Mouse (Mus musculus) liver, postnatal 0 days (tissue): ENCODE data around the gene 4933424G06Rik. TPM values are rescaled to one million over a fixed set of nuclear protein-coding genes. Genes with fewer than 3 reads are reported as not detected.

Experiments
- ATAC-seq: fragments of 200-750 bp; cut with Nextera tagmentation; 2 replicates; pipeline ENCODE4 v1.8.0; 2017; ENCODE audit warnings: mild to moderate bottlenecking, moderate library complexity
- DNase-seq: peaks from one replicate; pipeline ENCODE4 v3.0.0-alpha.2; 2016
- H3K27ac ChIP-seq: fragments of 300-500 bp; sonication (generic); 2 replicates; pipeline ENCODE4 v1.5.1; 2014; ENCODE audit warnings: antibody characterized with exemption, moderate library complexity, mild to moderate bottlenecking, low read depth
- H3K27me3 ChIP-seq: fragments of 300-500 bp; sonication (generic); 2 replicates; pipeline ENCODE4 v1.6.1; 2014; ENCODE audit warnings: low read length, control low read depth, mixed read lengths; ENCODE audit not compliant: insufficient read depth
- H3K36me3 ChIP-seq: fragments of 300-500 bp; sonication (generic); replicated peaks from 2 replicates; pipeline ENCODE4 v1.6.1; 2014; ENCODE audit warnings: mild to moderate bottlenecking, control low read depth, low read length, moderate library complexity, mixed read lengths; ENCODE audit not compliant: insufficient read depth
- H3K4me1 ChIP-seq: fragments of 300-500 bp; sonication (generic); 2 replicates; pipeline ENCODE4 v1.6.1; 2014; ENCODE audit warnings: antibody characterized with exemption, mild to moderate bottlenecking, control low read depth; ENCODE audit not compliant: insufficient read depth
- H3K4me2 ChIP-seq: fragments of 300-500 bp; sonication (generic); 2 replicates; pipeline ENCODE4 v1.6.1; 2014; ENCODE audit warnings: low read depth, mild to moderate bottlenecking, low read length, moderate library complexity, mixed read lengths
- H3K4me3 ChIP-seq: fragments of 300-500 bp; sonication (generic); 2 replicates; pipeline ENCODE4 v1.5.1; 2014; ENCODE audit warnings: low read depth, low read length
- H3K9ac ChIP-seq: fragments of 300-500 bp; sonication (generic); replicated peaks from 2 replicates; pipeline ENCODE4 v1.6.1; 2014; ENCODE audit warnings: mild to moderate bottlenecking, moderate library complexity
- H3K9me3 ChIP-seq: fragments of 300-500 bp; sonication (generic); 2 replicates; pipeline ENCODE4 v1.6.1; 2016; ENCODE audit warnings: mild to moderate bottlenecking, control low read depth, low read length, mixed read lengths
- CTCF ChIP-seq: sonication (generic); IDR thresholded peaks from 2 replicates; pipeline ENCODE4 v1.5.1; 2016; ENCODE audit warnings: antibody characterized with exemption, low read depth
- EP300 ChIP-seq: IDR thresholded peaks from 2 replicates; pipeline ENCODE4 v1.6.1; 2016; ENCODE audit warnings: antibody characterized with exemption, low read depth, mild to moderate bottlenecking
- WGBS: fragments of 180-500 bp; shearing (Covaris S2); extraction: QIAGEN DNeasy Blood & Tissue Kit; methylation state at CpG from one replicate; pipeline ENCODE4 v1.1.7; 2014; ENCODE audit not compliant: insufficient replicate concordance; 5-methylcytosine and 5-hydroxymethylcytosine counted together
- polyA plus RNA-seq: library from polyadenylated mRNA; unstranded; fragments of >200 nt; fragmentation: Nextera tagmentation; extraction: Ambion mirVana; gene quantifications from 2 replicates; pipeline ENCODE4 v1.2.1, GENCODE M21; 2015

Gene 4933424G06Rik
- polyA plus RNA-seq, 1 experiment from 2014 or later: not detected

DNA sequence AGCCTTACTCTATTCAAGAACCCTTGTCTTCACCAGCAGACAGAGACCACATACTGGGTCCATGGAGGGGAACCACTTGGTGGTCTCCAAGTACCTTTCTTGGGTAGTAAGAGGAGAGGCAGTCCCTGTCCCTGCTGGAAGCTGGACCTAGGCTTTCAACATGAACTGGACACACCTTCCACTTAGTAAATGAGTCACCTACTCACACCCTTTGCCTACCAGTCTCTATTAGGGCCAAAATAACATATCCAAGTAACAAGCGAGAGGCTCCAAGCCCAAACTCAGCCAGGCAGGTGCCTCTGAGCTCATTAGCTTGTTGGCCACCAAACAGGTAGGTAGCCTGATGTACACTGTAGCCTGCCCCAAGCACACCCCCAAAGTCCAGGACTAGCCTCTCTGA, 1.3 kb upstream of the 4933424G06Rik start:
- DNase-seq: no peak
- peaks cover 24% of the 10 kb centered on the region for H3K36me3 ChIP-seq

DNA sequence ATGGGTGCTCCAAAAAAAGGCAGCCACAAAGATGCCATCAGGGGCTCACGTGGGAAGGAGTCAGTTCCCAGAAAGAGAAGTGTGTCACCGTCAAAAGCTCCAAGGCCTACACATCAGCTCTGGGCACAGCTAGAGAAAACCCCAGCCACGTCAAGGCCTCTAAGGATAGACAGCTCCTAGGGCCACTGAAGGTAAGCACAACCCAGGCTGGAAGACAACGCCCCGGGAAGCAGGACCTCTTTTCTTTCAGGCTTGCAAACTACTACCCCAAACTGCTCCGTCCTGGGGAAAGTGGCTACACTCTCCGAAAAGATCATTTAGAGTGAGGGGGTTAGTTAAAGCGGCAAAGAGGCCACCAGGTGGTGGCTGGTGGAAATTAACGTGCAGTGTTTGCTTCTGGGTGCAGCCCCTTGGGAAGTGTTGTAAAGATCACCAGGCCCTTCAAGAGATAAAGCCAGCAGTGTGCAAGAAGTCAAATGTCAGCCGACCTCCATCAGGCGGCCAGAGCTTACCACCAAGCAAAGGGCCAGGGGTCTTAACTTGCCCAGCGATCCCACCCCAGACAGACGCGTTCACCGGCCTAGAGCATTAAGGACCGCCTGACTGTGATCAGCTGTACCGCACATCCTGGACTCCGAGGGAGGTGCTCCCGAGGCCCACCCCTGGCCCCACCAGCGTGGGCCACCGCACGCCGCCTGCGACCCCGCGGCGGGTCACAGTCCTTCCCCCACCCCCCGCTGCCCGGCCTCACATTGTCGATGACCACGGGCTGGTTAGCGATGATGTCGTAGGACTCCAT, 695 bp upstream of the 4933424G06Rik start:
- peak; percentile 51 for DNase-seq
- Histone ChIP-seq H3K4me2 (peak overlapping the region; percentile 94), H3K36me3 (peaks cover 24% of the 10 kb centered on the region), H3K4me3 (peak overlapping the region; percentile 92), H3K27me3 (no peaks in the 10 kb centered on the region), H3K27ac (peak overlapping the region; percentile 86), H3K4me1 (peaks cover 13% of the 10 kb centered on the region), H3K9ac (peak overlapping the region; percentile 90), H3K9me3 (no peaks in the 10 kb centered on the region)
- ATAC-seq: peak; percentile 52
- TF ChIP-seq EP300: no peak
- peak; percentile 60 for TF ChIP-seq CTCF
- 1% methylated on average over 33 of the region's 33 CpGs for WGBS

More for the DNA sequence above, 1.3 kb upstream of the 4933424G06Rik start:
- 0 out of 2 replicates have a peak, but pooled peaks have one; percentile 9 for ATAC-seq
- 68% methylated on average over 1 of the region's 1 CpGs for WGBS
- peak overlapping the region; percentile 92 for H3K4me3 ChIP-seq
- H3K4me2 ChIP-seq: peak overlapping the region; percentile 94
- peak overlapping the region; percentile 90 for H3K9ac ChIP-seq
- peaks cover 13% of the 10 kb centered on the region for H3K4me1 ChIP-seq
- H3K9me3 ChIP-seq: no peaks in the 10 kb centered on the region
- H3K27ac ChIP-seq: peak overlapping the region; percentile 86
- no peak for TF ChIP-seq CTCF
- TF ChIP-seq EP300: no peak
- no peaks in the 10 kb centered on the region for H3K27me3 ChIP-seq

DNA sequence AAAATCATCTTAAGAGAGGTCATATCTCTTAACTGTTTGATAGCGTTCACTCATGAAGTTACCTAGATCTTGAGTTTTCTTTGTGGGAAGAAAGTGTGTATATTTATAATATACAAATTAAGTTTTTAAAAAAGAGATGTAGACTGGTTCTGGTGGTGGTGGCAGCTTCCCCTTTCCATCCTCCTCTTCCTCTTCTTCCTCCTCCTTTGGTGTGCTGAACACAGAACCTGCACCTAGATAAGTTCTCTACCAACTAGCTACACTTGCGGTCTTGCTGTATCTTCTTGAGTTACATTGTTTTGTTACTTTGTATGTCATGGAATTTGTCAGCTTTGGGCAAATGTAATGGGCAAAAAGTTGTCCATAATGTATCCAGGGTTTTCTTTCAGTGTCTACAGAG, 1.2 kb downstream of the 4933424G06Rik start:
- 82% methylated on average over 2 of the region's 2 CpGs for WGBS
- Histone ChIP-seq H3K4me2 (no peak overlapping the region), H3K4me1 (peaks cover 13% of the 10 kb centered on the region), H3K27me3 (no peaks in the 10 kb centered on the region), H3K9ac (no peak overlapping the region), H3K27ac (no peak overlapping the region), H3K4me3 (no peak overlapping the region), H3K36me3 (peaks cover 9% of the 10 kb centered on the region), H3K9me3 (no peaks in the 10 kb centered on the region)
- DNase-seq: no peak
- no peak for TF ChIP-seq EP300
- TF ChIP-seq CTCF: no peak
- no peak for ATAC-seq

DNA sequence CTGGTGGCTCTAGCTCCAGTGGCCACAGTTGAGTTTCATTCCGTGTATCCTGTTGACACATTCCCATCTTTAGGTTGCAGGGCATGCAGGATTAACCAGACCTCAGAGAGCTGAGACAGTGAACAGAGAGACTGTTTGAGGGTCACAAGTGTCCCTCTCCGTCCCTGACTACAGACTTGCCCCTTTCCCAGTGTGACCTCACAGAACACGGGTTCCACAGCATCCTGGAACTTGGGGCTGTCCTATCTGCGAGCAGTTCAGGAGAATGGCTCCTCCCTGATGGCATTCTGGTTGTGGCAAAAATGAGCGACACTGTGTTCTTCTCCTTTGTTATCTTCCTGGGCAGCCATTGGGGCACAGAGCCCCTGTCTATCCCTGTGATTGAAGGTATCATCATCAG, 4.4 kb downstream of the 4933424G06Rik start, which contains the start of gene Actr1b:
Actr1b (minus strand) TSS at position 112 of the 400 bp plus-strand sequence.
- no peak for TF ChIP-seq CTCF
- TF ChIP-seq EP300: no peak
- DNase-seq: no peak
- no peaks in the 10 kb centered on the region for H3K36me3 ChIP-seq
- H3K9me3 ChIP-seq: no peaks in the 10 kb centered on the region
- H3K9ac ChIP-seq: no peak within 1 kb of the TSS
- H3K4me1 ChIP-seq: no peaks in the 10 kb centered on the region
- no peak within 1 kb of the TSS for H3K4me3 ChIP-seq
- WGBS: 74% methylated on average over 5 of the region's 5 CpGs
- H3K27me3 ChIP-seq: no peaks in the 10 kb centered on the region
- no peak for ATAC-seq
- H3K4me2 ChIP-seq: no peak within 1 kb of the TSS
- no peak within 1 kb of the TSS for H3K27ac ChIP-seq

DNA sequence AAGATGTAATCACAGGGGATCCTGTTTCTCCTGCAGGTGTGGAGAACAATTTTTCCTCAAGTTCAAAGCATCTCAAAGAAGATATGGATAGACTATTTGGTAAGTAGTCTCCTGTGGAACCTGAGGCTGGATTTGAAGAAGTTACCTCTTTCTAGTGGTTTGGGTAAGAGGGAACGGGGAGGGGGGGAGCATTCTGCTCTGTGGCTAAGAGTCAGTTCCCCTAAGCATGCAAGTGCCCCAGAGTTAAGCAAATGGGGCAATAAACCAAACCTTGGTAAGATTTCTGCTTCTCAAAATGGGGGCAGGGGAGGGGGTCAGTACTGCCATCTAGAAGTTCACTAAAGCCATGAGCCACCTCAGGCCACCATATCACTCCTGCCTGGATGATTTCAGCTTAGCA, 8.8 kb downstream of the 4933424G06Rik start:
- DNase-seq: no peak
- H3K4me1 ChIP-seq: no peaks in the 10 kb centered on the region
- no peak overlapping the region for H3K9ac ChIP-seq
- ATAC-seq: no peak
- H3K27ac ChIP-seq: no peak overlapping the region
- H3K27me3 ChIP-seq: no peaks in the 10 kb centered on the region
- no peak overlapping the region for H3K4me2 ChIP-seq
- no peak overlapping the region for H3K4me3 ChIP-seq
- H3K36me3 ChIP-seq: no peaks in the 10 kb centered on the region
- no peaks in the 10 kb centered on the region for H3K9me3 ChIP-seq
- TF ChIP-seq EP300 (no peak), CTCF (no peak)
- 39% methylated on average over 1 of the region's 1 CpGs for WGBS

DNA sequence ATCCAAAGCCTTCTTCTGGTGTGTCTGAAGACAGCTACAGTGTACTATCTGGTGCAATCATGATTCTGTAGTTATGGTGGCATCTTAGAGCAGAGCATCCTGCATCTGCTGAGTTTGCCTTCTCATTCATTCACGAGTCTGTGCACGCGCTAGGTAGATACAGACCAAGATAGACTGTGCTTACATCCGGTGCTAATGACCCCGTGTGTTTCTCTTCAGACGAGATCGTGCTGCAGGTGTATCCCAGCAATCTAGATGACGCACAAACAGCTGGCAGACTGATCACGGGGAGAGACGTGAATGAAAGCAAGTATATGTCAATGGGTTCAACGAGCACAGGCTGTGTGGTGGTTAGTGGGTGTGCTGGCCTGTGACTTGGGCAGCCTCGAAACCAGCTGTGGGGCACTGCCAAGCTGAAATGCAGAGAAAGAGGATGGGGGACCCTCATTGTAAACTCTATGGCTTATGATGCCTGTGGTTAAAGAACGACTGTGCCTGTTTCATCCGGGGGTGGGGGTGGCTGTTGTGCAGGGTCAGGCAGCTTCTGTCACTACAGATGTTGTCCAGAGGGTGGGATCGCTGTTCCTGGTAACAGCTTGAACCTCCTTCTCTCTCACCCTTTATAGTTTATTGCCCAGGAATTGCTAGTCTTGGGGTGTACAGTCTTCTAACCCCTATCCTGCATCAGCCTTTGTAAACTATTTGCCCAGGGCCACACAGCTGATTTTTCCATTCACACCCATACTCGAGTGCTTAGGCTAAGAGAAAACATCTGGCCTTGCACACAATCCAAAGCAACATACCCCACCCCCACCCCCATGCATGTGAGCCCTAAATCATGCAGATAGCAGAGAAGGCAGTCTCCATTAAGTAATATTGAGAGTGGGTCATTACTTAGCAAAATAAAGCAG, 13.5 kb downstream of the 4933424G06Rik start:
- Histone ChIP-seq H3K9ac (no peak overlapping the region), H3K36me3 (no peaks in the 10 kb centered on the region), H3K27me3 (no peaks in the 10 kb centered on the region), H3K9me3 (no peaks in the 10 kb centered on the region), H3K27ac (no peak overlapping the region), H3K4me3 (no peak overlapping the region), H3K4me1 (no peaks in the 10 kb centered on the region), H3K4me2 (no peak overlapping the region)
- WGBS: 66% methylated on average over 16 of the region's 16 CpGs
- DNase-seq: no peak
- no peak for ATAC-seq
- no peak for TF ChIP-seq CTCF
- no peak for TF ChIP-seq EP300
